ENCODE assay signal across 10 mouse cellular contexts in genomic region chr5:126230768-126231167, GRCm38 (mm10).
"Had no signal": no experiment of that assay in that cellular context is flagged by ENCODE, and none has a peak within 500 bp of the region (broad histone marks: within the 10 kb centered on the region; RNA-seq: fewer than 3 reads in every experiment).

No protein-coding gene starts in this region.

- DNase-seq: lung, adult 18-20 months; lung, embryonic 14.5 days; lung, postnatal 10 days; lung, postnatal 4 days; midbrain, embryonic 14.5 days; retina, postnatal 1 day; right cerebral cortex, adult 18-20 months; right cerebral cortex, postnatal 25 days; thymus, adult 2 months; thymus, postnatal 25 days had no signal
